Mouse (Mus musculus): ENCODE measurements around the gene Ndufaf1. TPM values are rescaled to one million over a fixed set of nuclear protein-coding genes. Genes with fewer than 3 reads are reported as not detected.
A peak's percentile ranks its signal among the peaks of the same experiment; 100 is the strongest.

Gene Ndufaf1
- 34.4 and 35.0 TPM in 2 replicates for polyA plus RNA-seq (2014; fragmentation: Nextera tagmentation; extraction: Ambion mirVana)

DNA sequence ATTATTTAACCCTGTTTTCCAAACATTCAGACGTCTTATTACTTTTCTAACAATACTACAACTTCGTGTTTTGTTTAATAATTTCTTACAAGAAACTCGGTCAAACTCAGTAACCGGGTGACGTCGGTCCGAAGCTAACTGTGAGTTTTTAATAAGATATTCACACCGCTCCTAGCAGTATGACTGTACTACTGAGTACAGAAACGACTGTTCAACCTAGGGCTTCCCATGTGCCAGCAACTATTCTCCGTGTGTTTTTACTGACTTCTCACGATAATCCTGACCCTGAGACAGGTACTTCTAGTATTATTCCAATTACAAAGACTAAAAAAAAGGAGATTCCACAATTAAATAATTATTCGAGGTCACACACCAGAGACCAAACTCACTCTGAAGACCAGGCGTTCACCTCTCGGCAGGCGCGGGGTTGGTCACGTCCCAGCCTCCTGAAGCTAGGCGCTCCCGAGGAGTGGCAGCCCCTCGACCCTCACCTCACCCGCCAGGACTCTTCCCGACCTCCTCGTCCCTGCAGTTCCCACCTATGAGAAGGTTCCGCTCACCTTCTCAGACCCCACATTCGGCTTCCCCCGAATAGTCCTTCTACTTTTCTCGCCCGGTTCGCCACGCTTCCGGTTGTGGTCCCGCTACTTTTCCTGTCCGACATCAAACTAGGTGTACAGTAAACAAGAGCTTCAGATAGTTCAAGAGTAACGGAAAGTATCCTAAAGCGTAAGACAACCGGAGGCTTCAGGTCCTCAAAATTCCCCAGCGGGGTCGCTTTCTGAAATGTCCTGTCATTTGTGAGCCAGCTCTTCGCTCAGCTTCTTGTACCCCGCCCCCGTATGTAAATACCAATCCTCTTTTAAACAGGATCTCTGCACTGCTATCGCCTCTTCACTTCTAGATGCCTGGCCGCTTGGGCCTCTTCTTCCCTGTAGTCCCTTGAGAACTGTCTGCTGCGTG, at the start of gene Ndufaf1:
Gene Ndufaf1 (minus strand): TSS at position 608 of the 963 bp plus-strand sequence.
- ATAC-seq (ENCODE audit: low FRiP score, low TSS enrichment) = peak; percentile 72; the same call in 1 of the 2 replicates
- DNase-seq = peak; percentile 87
- Histone ChIP-seq H3K4me1 (ENCODE audit: control insufficient read depth, insufficient read depth, low read length) (peaks cover 8% of the 10 kb centered on the region), H3K4me3 (replicated peaks; ENCODE audit: low read depth, low read length) (peak within 1 kb of the TSS; percentile 78), H3K27me3 (ENCODE audit: control insufficient read depth, insufficient read depth, low read length) (no peaks in the 10 kb centered on the region), H3K9ac (replicated peaks; ENCODE audit: low read length) (peak within 1 kb of the TSS; percentile 77), H3K27ac (replicated peaks; ENCODE audit: low read depth, low read length) (no peak within 1 kb of the TSS), H3K4me2 (ENCODE audit: low read length) (peak within 1 kb of the TSS; percentile 84), H3K9me3 (ENCODE audit: control insufficient read depth, low read length) (no peaks in the 10 kb centered on the region), H3K36me3 (ENCODE audit: control insufficient read depth, insufficient read depth, low read length) (peaks cover 21% of the 10 kb centered on the region)
- 2% methylated on average over 44 of the region's 44 CpGs for WGBS

DNA sequence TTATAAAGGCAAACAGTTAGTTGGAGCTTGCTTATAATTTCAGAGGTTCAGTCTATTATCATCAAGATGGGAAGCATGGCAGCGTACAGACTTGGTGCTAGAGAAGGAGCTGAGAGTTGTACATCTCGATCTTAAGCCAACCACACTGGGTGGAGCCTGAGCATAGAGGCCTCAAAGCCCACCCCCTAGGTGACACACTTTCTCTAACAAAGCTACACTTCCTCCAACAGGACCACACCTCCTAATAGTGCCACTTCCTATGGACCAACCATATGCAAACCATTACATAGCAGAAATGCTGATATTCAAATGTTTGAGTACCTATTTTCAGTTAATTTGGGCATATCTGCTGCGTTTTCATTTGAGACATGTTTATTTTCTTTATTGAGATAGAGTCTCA, 47.4 kb upstream of the Ndufaf1 start:
- WGBS = 96% methylated on average over 3 of the region's 3 CpGs
- Histone ChIP-seq H3K4me1 (ENCODE audit: control insufficient read depth, insufficient read depth, low read length) (no peaks in the 10 kb centered on the region), H3K4me2 (ENCODE audit: low read length) (no peak overlapping the region), H3K27ac (replicated peaks; ENCODE audit: low read depth, low read length) (no peak overlapping the region), H3K9ac (replicated peaks; ENCODE audit: low read length) (no peak overlapping the region), H3K27me3 (ENCODE audit: control insufficient read depth, insufficient read depth, low read length) (no peaks in the 10 kb centered on the region), H3K36me3 (ENCODE audit: control insufficient read depth, insufficient read depth, low read length) (peaks cover 76% of the 10 kb centered on the region), H3K9me3 (ENCODE audit: control insufficient read depth, low read length) (no peaks in the 10 kb centered on the region), H3K4me3 (replicated peaks; ENCODE audit: low read depth, low read length) (no peak overlapping the region)
- DNase-seq (no peak), ATAC-seq (ENCODE audit: low FRiP score, low TSS enrichment) (no peak)

DNA sequence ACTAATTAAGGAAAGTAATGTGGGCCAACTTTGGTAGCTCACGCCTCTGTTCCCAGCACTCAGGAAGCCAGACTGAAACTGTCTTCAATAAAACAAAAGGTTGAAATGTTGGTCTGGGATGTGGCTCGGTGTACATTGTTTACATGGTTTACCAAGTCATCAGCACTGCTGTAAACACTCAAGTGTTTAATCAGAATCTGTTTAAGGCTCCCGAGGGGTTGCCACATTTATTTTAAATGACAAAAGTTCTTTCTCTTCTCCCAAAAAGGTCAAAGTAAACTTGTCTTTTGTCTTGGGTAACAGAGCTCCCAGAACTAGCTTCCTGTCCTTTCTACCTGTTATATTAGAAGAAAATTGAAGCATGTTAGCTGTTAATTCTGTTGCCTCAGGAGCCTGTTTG, 45.0 kb upstream of the Ndufaf1 start:
- Histone ChIP-seq H3K9me3 (ENCODE audit: control insufficient read depth, low read length) (no peaks in the 10 kb centered on the region), H3K27me3 (ENCODE audit: control insufficient read depth, insufficient read depth, low read length) (no peaks in the 10 kb centered on the region), H3K27ac (replicated peaks; ENCODE audit: low read depth, low read length) (no peak overlapping the region), H3K4me2 (ENCODE audit: low read length) (no peak overlapping the region), H3K4me1 (ENCODE audit: control insufficient read depth, insufficient read depth, low read length) (no peaks in the 10 kb centered on the region), H3K36me3 (ENCODE audit: control insufficient read depth, insufficient read depth, low read length) (peaks cover 73% of the 10 kb centered on the region), H3K9ac (replicated peaks; ENCODE audit: low read length) (no peak overlapping the region), H3K4me3 (replicated peaks; ENCODE audit: low read depth, low read length) (no peak overlapping the region)
- ATAC-seq (ENCODE audit: low FRiP score, low TSS enrichment) (no peak), DNase-seq (no peak)
- WGBS = 94% methylated on average over 3 of the region's 3 CpGs

DNA sequence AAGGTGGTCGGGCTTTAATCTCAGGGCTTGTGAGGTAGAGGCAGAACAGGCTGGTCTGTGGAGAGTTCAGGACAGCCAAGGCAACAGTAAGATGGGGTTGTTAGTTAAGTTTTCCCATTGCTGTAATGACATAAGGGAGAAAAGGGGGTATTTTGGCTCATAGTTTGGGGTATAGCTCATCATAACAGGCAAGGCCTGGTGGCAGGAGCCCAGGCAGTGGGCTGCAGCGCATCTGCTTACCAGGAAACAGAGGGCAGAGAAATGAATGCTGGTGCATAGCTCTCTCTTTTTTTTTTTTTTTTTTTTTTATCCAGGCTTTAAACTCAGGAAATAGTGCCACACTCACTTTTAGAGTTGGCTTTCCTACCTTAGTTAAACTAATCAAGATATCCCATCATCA, 40.5 kb upstream of the Ndufaf1 start:
- Histone ChIP-seq H3K4me2 (ENCODE audit: low read length) (no peak overlapping the region), H3K9me3 (ENCODE audit: control insufficient read depth, low read length) (no peaks in the 10 kb centered on the region), H3K27me3 (ENCODE audit: control insufficient read depth, insufficient read depth, low read length) (no peaks in the 10 kb centered on the region), H3K9ac (replicated peaks; ENCODE audit: low read length) (no peak overlapping the region), H3K36me3 (ENCODE audit: control insufficient read depth, insufficient read depth, low read length) (peaks cover 45% of the 10 kb centered on the region), H3K4me1 (ENCODE audit: control insufficient read depth, insufficient read depth, low read length) (no peaks in the 10 kb centered on the region), H3K27ac (replicated peaks; ENCODE audit: low read depth, low read length) (no peak overlapping the region), H3K4me3 (replicated peaks; ENCODE audit: low read depth, low read length) (no peak overlapping the region)
- WGBS = 97% methylated on average over 2 of the region's 2 CpGs
- DNase-seq = no peak
- ATAC-seq (ENCODE audit: low FRiP score, low TSS enrichment) = no peak

DNA sequence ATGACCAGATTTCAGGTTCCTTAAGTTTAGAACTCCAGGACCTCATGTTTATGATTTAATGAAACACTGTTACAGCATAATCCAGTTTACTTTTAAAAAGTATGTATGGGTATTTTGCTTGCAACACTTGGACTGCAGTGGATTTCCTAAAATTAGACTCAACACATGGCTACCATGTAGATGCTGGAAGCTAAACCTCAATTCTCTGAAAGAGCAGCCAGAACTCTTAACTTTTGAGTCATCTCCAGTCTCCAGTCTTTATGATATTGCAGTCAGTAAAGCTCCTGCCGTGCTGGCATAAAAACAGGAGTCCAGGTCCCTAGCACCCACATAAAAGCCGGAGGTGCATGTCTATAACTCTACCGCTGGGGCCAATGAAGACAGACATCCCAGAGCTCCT, 37.3 kb upstream of the Ndufaf1 start:
- Histone ChIP-seq H3K27ac (replicated peaks; ENCODE audit: low read depth, low read length) (no peak overlapping the region), H3K4me3 (replicated peaks; ENCODE audit: low read depth, low read length) (no peak overlapping the region), H3K9me3 (ENCODE audit: control insufficient read depth, low read length) (no peaks in the 10 kb centered on the region), H3K4me1 (ENCODE audit: control insufficient read depth, insufficient read depth, low read length) (no peaks in the 10 kb centered on the region), H3K9ac (replicated peaks; ENCODE audit: low read length) (no peak overlapping the region), H3K4me2 (ENCODE audit: low read length) (no peak overlapping the region), H3K27me3 (ENCODE audit: control insufficient read depth, insufficient read depth, low read length) (no peaks in the 10 kb centered on the region), H3K36me3 (ENCODE audit: control insufficient read depth, insufficient read depth, low read length) (peaks cover 27% of the 10 kb centered on the region)
- 95% methylated on average over 3 of the region's 3 CpGs for WGBS
- DNase-seq (no peak), ATAC-seq (ENCODE audit: low FRiP score, low TSS enrichment) (no peak)

DNA sequence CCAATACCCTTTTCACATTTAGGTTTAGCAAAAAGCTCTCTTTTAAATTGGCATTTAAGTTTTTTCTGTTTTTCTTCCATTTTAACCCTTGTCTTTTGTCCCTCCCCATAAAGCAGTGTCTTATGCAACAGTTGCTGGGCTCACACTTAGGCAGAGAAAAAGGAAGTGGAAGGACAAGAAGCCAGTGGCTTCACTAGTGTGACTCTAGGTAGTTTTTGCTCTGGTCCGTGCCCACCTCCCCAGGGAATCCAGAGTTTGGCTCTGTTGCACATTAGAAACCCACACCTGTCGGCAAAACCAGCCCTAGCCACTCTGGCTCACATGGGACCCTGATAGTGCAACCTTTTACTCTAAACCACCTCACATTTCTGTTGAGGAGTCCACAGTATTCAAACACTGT, 35.8 kb upstream of the Ndufaf1 start:
- Histone ChIP-seq H3K4me3 (replicated peaks; ENCODE audit: low read depth, low read length) (no peak overlapping the region), H3K4me2 (ENCODE audit: low read length) (no peak overlapping the region), H3K36me3 (ENCODE audit: control insufficient read depth, insufficient read depth, low read length) (peaks cover 22% of the 10 kb centered on the region), H3K9me3 (ENCODE audit: control insufficient read depth, low read length) (no peaks in the 10 kb centered on the region), H3K27ac (replicated peaks; ENCODE audit: low read depth, low read length) (no peak overlapping the region), H3K27me3 (ENCODE audit: control insufficient read depth, insufficient read depth, low read length) (no peaks in the 10 kb centered on the region), H3K9ac (replicated peaks; ENCODE audit: low read length) (no peak overlapping the region), H3K4me1 (ENCODE audit: control insufficient read depth, insufficient read depth, low read length) (no peaks in the 10 kb centered on the region)
- ATAC-seq (ENCODE audit: low FRiP score, low TSS enrichment) = no peak
- DNase-seq = no peak
- WGBS = 91% methylated on average over 2 of the region's 2 CpGs

DNA sequence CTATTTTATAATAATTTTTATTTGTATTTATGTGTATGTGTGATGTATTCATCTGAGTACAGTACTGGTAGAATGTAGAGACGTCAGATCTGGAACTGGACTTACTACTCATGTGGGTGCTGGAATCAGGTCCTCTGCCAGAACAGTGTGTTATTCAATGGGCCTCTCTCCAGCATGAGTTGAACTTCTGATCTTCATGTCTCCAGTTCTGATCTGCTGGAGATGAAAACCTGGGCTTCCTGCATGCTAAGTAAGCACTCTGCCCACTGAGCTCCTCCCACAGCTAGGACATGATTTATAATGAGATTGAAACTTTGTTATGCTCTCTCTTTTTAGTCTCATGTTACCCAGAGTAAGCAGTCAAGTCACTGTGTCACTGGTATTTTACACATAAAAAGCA, 33.5 kb upstream of the Ndufaf1 start:
- ATAC-seq (ENCODE audit: low FRiP score, low TSS enrichment) (no peak), DNase-seq (no peak)
- 89% methylated on average over 1 of the region's 1 CpGs for WGBS
- Histone ChIP-seq H3K27ac (replicated peaks; ENCODE audit: low read depth, low read length) (no peak overlapping the region), H3K36me3 (ENCODE audit: control insufficient read depth, insufficient read depth, low read length) (peaks cover 14% of the 10 kb centered on the region), H3K4me3 (replicated peaks; ENCODE audit: low read depth, low read length) (no peak overlapping the region), H3K9me3 (ENCODE audit: control insufficient read depth, low read length) (no peaks in the 10 kb centered on the region), H3K4me1 (ENCODE audit: control insufficient read depth, insufficient read depth, low read length) (no peaks in the 10 kb centered on the region), H3K4me2 (ENCODE audit: low read length) (no peak overlapping the region), H3K27me3 (ENCODE audit: control insufficient read depth, insufficient read depth, low read length) (no peaks in the 10 kb centered on the region), H3K9ac (replicated peaks; ENCODE audit: low read length) (no peak overlapping the region)

DNA sequence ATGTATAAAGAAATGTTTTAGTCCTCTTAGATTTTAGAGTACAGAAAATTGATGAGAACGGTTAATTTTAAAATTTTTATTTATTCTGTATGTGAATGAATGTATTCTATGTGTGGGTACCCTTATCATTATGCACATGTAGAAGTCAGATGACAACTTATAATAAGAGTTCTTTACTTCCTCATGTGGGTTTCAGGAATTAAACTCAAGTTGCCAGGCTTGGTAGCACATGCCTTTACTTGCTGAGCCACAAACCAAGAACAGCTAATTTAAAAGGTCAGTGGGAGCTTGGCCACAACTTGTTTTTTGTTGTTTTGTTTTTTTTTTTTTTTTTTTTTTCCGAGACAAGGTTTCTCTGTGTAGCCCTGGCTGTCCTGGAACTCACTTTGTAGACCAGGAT, 32.2 kb upstream of the Ndufaf1 start:
- ATAC-seq (ENCODE audit: low FRiP score, low TSS enrichment) (no peak), DNase-seq (no peak)
- 99% methylated on average over 2 of the region's 2 CpGs for WGBS
- no peaks in the 10 kb centered on the region for H3K27me3 ChIP-seq (ENCODE audit: control insufficient read depth, insufficient read depth, low read length)
- H3K36me3 ChIP-seq (ENCODE audit: control insufficient read depth, insufficient read depth, low read length) = peaks cover 17% of the 10 kb centered on the region
- H3K4me2 ChIP-seq (ENCODE audit: low read length) = no peak overlapping the region
- no peak overlapping the region for H3K4me3 ChIP-seq (replicated peaks; ENCODE audit: low read depth, low read length)
- no peak overlapping the region for H3K9ac ChIP-seq (replicated peaks; ENCODE audit: low read length)
- no peak overlapping the region for H3K27ac ChIP-seq (replicated peaks; ENCODE audit: low read depth, low read length)
- no peaks in the 10 kb centered on the region for H3K4me1 ChIP-seq (ENCODE audit: control insufficient read depth, insufficient read depth, low read length)
- no peaks in the 10 kb centered on the region for H3K9me3 ChIP-seq (ENCODE audit: control insufficient read depth, low read length)

Data from midbrain, embryonic 14.5 days (tissue).